Mouse (Mus musculus): ENCODE measurements at regions not wholly inside any gene's neighbourhood (a gene's known extent, or its start where the extent isn't known, plus 50 kb on each side); places are given as distances from the start of the nearest gene placed in this dataset.
"Not testable (repeated sequence)": the region's sequence is repeated elsewhere in the genome, so short reads cannot be mapped to it uniquely, and the experiment has no call there.

- DNase-seq = no peak
Observed at GRCm38 (mm10) chr1:8097046-8097445, 3289.4 kb downstream of the Gm37988 start.

- DNase-seq = peak; percentile 21
Observed at GRCm38 (mm10) chr1:8123021-8123420, 3290.9 kb upstream of the A830018L16Rik start.

- DNase-seq = not testable (repeated sequence)
Observed at GRCm38 (mm10) chr1:8134434-8135433, 3279.2 kb upstream of the A830018L16Rik start.

GRCm38 (mm10) chr1:8142583-8142982 is 3271.3 kb upstream of the A830018L16Rik start:
- no peak for DNase-seq

GRCm38 (mm10) chr1:8173196-8173595 is 3240.7 kb upstream of the A830018L16Rik start:
- DNase-seq = no peak

Data from thymus, postnatal 4 days (tissue).